Mouse (Mus musculus): ENCODE data around the gene Rassf2.

GRCm38 (mm10) chr2:131945225-131945624 lies 84.8 kb downstream of the Rassf2 start:
- TF ChIP-seq TAL1 (IDR thresholded peaks at IDR 0.05; ENCODE audit: low read length) (no peak), GATA1 (IDR thresholded peaks at IDR 0.05; ENCODE audit: low read length) (no peak)

Measured in erythroblast, embryonic 14.5 days (primary cell).